Mouse (Mus musculus) embryonic fibroblast, embryonic 13.5 days (primary cell): ENCODE measurements at regions not wholly inside any gene's neighbourhood (a gene's known extent, or its start where the extent isn't known, plus 50 kb on each side); places are given as distances from the start of the nearest gene placed in this dataset.

Experiments
- CTCF ChIP-seq: IDR thresholded peaks from 2 replicates; pipeline ENCODE4 v1.5.1; 2011; ENCODE audit warnings: mild to moderate bottlenecking, control low read depth, low read length, moderate library complexity, borderline replicate concordance; ENCODE audit not compliant: insufficient read depth
- POLR2A ChIP-seq: IDR thresholded peaks from 2 replicates; pipeline ENCODE4 v1.6.1; 2011; ENCODE audit warnings: low read depth, mild to moderate bottlenecking, control low read depth, low read length, moderate library complexity

DNA sequence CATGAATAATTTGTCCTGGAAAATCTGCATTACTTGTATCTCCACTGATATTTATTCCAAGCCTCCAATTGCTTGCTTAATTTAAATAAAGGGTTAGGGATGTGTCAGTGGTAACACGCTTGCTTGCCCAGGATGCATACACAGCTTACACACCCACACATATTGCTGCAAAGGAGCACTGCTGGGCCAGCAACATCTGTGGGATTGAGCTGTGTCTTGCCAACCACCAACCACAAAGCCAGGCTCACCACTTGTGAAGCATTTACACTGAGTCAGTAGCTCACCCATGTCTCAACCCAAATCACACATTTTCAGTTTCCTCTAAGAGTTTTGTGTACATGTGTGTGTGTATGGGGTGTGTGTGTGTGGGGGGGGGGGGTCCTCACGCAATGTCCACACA lies 100.0 kb downstream of the Anxa5 start:
- TF ChIP-seq POLR2A, result no peak
- no peak for TF ChIP-seq CTCF
